Mouse (Mus musculus): Measurements from ENCODE around the gene Scn8a.

DNA sequence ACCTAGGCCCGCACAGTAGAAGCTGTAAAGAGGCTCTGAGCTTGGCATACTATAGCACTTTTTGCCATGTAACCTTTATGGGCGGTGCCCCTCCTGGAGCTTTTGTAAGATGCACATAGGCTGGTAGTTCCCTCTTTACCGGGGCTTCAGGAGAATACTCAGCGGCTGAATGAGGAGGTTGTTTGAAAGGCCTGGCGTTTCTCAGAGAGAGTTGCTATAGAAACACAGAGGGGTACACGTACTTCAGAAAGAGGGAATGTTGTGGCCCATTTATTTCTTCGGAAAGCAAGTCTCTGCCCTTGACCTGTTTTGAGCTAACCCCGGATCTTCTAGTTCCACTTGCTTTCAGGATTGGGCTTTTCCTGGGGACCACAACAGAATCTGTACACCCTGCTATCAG lies 83.2 kb downstream of the Scn8a start:
- no peak for TF ChIP-seq POLR2A (IDR thresholded peaks at IDR 0.05; ENCODE audit: low read depth, low read length)
- no peak for TF ChIP-seq CTCF (IDR thresholded peaks at IDR 0.05; ENCODE audit: borderline replicate concordance, insufficient read depth, low read length)
